Mouse (Mus musculus) neural tube, embryonic 15.5 days (tissue): ENCODE measurements around the gene Gpc3. TPM values are rescaled to one million over a fixed set of nuclear protein-coding genes. Genes with fewer than 3 reads are reported as not detected.

Experiments used
- ATAC-seq: fragments of 200-750 bp; cut with Nextera tagmentation; 2 replicates; pipeline ENCODE4 v1.8.0; 2017; ENCODE audit warnings: mild to moderate bottlenecking, moderate TSS enrichment, moderate library complexity; ENCODE audit not compliant: low FRiP score
- H3K27ac ChIP-seq: fragments of 300-500 bp; sonication (generic); replicated peaks from 2 replicates; pipeline ENCODE4 v1.5.1; 2015; ENCODE audit warnings: mild to moderate bottlenecking, inconsistent platforms
- H3K27me3 ChIP-seq: fragments of 300-500 bp; sonication (generic); replicated peaks from 2 replicates; pipeline ENCODE4 v1.6.1; 2015; ENCODE audit warnings: inconsistent platforms
- H3K36me3 ChIP-seq: fragments of 300-500 bp; sonication (generic); 2 replicates; pipeline ENCODE4 v1.6.1; 2015; ENCODE audit warnings: inconsistent platforms
- H3K4me1 ChIP-seq: fragments of 300-500 bp; sonication (generic); 2 replicates; pipeline ENCODE4 v1.6.1; 2015; ENCODE audit warnings: inconsistent platforms
- H3K4me2 ChIP-seq: fragments of 300-500 bp; sonication (generic); 2 replicates; pipeline ENCODE4 v1.6.1; 2015; ENCODE audit warnings: inconsistent platforms, mild to moderate bottlenecking, moderate library complexity
- H3K4me3 ChIP-seq: fragments of 300-500 bp; sonication (generic); replicated peaks from 2 replicates; pipeline ENCODE4 v1.5.1; 2015; ENCODE audit warnings: mild to moderate bottlenecking, inconsistent platforms
- H3K9ac ChIP-seq: fragments of 300-500 bp; sonication (generic); replicated peaks from 2 replicates; pipeline ENCODE4 v1.6.1; 2015; ENCODE audit warnings: mild to moderate bottlenecking, inconsistent platforms
- H3K9me3 ChIP-seq: fragments of 300-500 bp; sonication (generic); replicated peaks from 2 replicates; pipeline ENCODE4 v1.6.1; 2016; ENCODE audit warnings: inconsistent platforms
- WGBS: fragments of 180-500 bp; shearing (Covaris S2); methylation state at CpG from one replicate; pipeline ENCODE4 v1.1.7; 2015; ENCODE audit warnings: mixed read lengths; 5-methylcytosine and 5-hydroxymethylcytosine counted together
- polyA plus RNA-seq: library from polyadenylated mRNA; unstranded; fragments of >200 nt; fragmentation: Nextera tagmentation; extraction: Ambion mirVana; gene quantifications from 2 replicates; pipeline ENCODE4 v1.2.1, GENCODE M21; 2015

The Gpc3 gene
- polyA plus RNA-seq, 1 experiment from 2014 or later: 86.6 TPM

DNA sequence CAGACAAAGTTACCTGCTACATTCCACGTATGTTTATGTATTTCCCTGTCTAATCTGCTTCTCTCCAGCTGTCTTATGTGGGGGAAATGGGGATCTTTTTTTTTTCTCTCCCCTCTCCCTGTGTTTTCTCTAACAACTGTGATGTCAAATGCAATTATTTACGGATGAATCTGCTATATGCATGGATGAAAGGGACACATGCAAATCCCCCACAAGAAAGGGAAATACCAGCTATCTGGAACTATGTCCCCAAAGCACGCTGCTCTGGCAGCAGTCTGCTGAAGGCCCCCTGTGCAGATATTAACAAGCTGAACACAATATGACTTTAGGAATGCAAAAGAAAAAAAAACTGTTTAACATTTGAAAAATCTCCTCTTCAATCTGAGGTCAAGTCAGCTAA, 273.5 kb downstream of the Gpc3 start:
- no peak for ATAC-seq
- WGBS: 54% methylated on average over 3 of the region's 3 CpGs
- no peak overlapping the region for H3K9ac ChIP-seq
- H3K27ac ChIP-seq: no peak overlapping the region
- H3K36me3 ChIP-seq: no peaks in the 10 kb centered on the region
- H3K4me2 ChIP-seq: no peak overlapping the region
- no peaks in the 10 kb centered on the region for H3K4me1 ChIP-seq
- H3K27me3 ChIP-seq: no peaks in the 10 kb centered on the region
- H3K9me3 ChIP-seq: no peaks in the 10 kb centered on the region
- H3K4me3 ChIP-seq: no peak overlapping the region

DNA sequence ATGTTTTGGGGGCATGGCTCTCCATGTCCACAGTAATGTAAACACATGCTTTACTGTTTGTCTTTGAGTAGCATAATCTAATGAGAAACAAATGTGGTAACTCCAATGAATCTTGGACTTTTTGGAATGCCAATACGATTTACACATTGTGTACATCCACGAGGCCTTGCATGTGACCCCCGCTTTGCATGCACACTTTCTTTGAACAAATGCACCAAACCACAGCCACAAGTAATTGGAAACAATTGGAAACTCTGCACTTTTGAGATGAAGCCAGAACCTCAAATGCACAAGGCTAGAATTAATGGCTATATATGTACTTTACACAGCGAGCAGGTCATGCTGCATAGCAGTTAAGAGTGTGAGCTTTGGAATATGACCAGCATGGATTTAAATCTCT, 292.0 kb downstream of the Gpc3 start:
- no peaks in the 10 kb centered on the region for H3K36me3 ChIP-seq
- H3K4me1 ChIP-seq: no peaks in the 10 kb centered on the region
- no peak overlapping the region for H3K4me2 ChIP-seq
- H3K9ac ChIP-seq: no peak overlapping the region
- H3K27me3 ChIP-seq: no peaks in the 10 kb centered on the region
- H3K27ac ChIP-seq: no peak overlapping the region
- no peak overlapping the region for H3K4me3 ChIP-seq
- H3K9me3 ChIP-seq: no peaks in the 10 kb centered on the region
- ATAC-seq: no peak
- WGBS: 89% methylated on average over 4 of the region's 4 CpGs

DNA sequence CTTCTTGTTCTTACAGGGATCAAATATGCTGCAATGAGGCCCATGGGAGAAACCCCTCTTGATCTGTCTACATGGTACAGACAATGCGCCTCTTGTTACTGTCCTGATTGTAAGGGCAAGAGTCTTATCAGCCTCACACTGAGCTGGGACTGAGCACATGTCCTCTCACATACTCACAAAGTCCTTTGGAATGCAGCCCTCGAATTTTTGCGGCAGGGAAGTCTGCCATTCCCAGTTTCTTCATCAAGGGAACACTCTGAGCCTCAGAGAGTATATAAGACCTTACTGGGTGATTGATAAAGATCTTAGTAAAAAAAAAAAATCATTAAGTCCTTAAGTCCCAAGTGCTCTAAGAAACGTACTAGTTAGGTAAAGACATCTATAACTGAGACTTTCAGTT, 293.1 kb downstream of the Gpc3 start:
- Histone ChIP-seq H3K4me2 (no peak overlapping the region), H3K36me3 (no peaks in the 10 kb centered on the region), H3K27ac (no peak overlapping the region), H3K9ac (no peak overlapping the region), H3K9me3 (no peaks in the 10 kb centered on the region), H3K27me3 (no peaks in the 10 kb centered on the region), H3K4me1 (no peaks in the 10 kb centered on the region), H3K4me3 (no peak overlapping the region)
- 83% methylated on average over 4 of the region's 4 CpGs for WGBS
- ATAC-seq: no peak

DNA sequence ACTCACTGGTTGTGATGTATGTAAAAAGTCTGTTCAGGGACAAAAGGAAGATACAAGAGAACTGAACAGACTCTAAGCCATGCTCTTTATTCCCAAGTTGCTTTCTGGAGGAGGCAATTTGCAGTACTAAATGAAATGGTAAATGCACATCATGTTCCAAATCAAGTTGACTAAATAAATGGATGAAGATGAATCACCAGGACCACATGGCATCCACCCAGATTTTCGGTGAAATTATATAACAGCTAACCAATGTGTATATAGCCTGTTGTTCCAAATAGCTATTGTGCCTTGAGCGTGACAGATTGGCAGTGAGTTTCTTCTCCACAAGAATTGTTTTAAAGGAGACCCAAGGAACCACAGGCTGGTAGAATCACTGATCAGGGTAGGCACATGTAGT, 302.8 kb downstream of the Gpc3 start:
- ATAC-seq: no peak
- Histone ChIP-seq H3K36me3 (no peaks in the 10 kb centered on the region), H3K4me2 (no peak overlapping the region), H3K4me3 (no peak overlapping the region), H3K9me3 (no peaks in the 10 kb centered on the region), H3K27ac (no peak overlapping the region), H3K27me3 (no peaks in the 10 kb centered on the region), H3K4me1 (no peaks in the 10 kb centered on the region), H3K9ac (no peak overlapping the region)
- 81% methylated on average over 2 of the region's 2 CpGs for WGBS

DNA sequence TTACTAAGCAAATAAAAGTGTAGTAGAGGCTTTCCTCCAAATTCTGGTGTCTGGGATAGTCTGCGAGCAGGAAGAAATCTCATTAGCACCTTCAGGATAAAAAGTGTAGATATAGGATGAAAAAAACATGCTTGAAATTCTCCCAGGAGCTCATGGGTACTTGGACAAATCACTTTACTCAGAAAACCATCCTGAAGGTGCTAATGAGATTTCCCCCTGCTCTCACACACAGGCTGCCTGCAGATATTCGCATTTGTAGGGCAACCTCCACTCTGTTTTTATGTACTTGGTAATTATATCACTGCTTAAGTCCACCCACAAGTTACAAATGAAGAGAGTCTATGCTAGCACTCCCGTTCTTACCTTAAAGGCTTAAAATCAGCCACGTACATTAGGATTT, 308.5 kb downstream of the Gpc3 start:
- no peak overlapping the region for H3K4me2 ChIP-seq
- H3K27ac ChIP-seq: no peak overlapping the region
- 82% methylated on average over 4 of the region's 4 CpGs for WGBS
- no peak for ATAC-seq
- no peak overlapping the region for H3K4me3 ChIP-seq
- H3K4me1 ChIP-seq: no peaks in the 10 kb centered on the region
- no peaks in the 10 kb centered on the region for H3K9me3 ChIP-seq
- H3K36me3 ChIP-seq: no peaks in the 10 kb centered on the region
- H3K9ac ChIP-seq: no peak overlapping the region
- no peaks in the 10 kb centered on the region for H3K27me3 ChIP-seq

DNA sequence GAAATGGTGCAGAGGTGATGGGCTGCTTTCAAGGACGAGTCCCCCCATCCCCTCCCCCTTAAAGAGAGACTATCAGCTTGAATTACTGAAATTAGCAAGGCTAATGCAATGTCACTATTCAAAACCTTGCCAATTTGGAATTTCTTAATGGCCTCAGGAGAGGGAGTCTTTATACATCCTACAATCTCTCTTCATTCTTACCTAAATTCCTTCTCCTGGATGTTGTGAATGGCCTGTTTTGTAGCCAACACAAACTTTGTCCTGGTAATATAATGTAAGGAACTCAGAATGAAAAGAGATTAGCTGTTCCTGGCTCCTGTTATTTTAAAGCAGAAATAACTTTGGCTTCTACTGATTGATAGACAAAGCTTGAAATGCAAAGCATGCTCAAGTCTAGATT, 325.0 kb downstream of the Gpc3 start:
- H3K4me1 ChIP-seq: no peaks in the 10 kb centered on the region
- WGBS: 11% methylated on average over 1 of the region's 1 CpGs
- H3K9me3 ChIP-seq: no peaks in the 10 kb centered on the region
- H3K27ac ChIP-seq: no peak overlapping the region
- no peak overlapping the region for H3K4me3 ChIP-seq
- no peak for ATAC-seq
- H3K27me3 ChIP-seq: no peaks in the 10 kb centered on the region
- no peak overlapping the region for H3K4me2 ChIP-seq
- H3K36me3 ChIP-seq: no peaks in the 10 kb centered on the region
- H3K9ac ChIP-seq: no peak overlapping the region

DNA sequence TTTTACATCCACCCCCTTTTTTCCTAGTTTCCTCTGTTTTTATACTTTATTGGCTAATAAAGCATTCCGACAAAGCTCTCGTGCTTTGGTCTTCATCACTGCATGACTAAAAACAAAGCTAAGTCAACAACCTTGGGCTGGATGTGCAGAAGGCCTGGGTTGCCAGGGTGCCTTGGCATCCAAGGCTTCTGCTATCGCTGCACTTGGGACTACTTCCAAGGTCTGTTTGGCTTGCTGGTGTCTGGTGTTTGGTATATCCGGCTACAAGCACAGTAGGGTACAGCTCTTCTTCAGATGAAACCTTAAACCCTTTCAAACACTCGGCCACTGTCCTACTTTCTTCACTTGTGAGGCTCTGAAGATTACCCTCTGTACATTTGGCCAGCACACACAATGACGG, 325.8 kb downstream of the Gpc3 start:
- Histone ChIP-seq H3K27ac (no peak overlapping the region), H3K4me2 (no peak overlapping the region), H3K4me3 (no peak overlapping the region), H3K4me1 (no peaks in the 10 kb centered on the region), H3K36me3 (no peaks in the 10 kb centered on the region), H3K9ac (no peak overlapping the region), H3K27me3 (no peaks in the 10 kb centered on the region), H3K9me3 (no peaks in the 10 kb centered on the region)
- WGBS: 71% methylated on average over 6 of the region's 6 CpGs
- no peak for ATAC-seq

DNA sequence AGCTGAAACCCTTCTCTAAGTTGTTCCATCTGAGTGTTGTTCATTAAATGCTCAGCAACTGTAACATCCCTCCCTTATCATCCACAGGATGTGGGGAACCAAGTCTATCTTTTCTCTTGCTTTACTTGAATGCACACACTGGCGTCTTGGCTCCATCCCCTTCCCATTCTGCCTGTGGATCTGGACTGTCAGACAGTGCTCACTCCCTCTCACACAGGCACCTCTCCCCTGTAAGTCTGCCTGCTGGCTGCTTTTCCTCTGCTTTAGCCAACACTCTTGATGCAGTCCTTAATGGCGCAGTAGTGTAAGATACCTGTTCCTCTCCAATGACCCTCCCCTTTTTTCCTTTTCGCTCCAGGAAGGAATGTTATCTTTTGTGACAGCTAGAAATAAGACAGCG, 331.7 kb downstream of the Gpc3 start:
- Histone ChIP-seq H3K4me3 (no peak overlapping the region), H3K27me3 (no peaks in the 10 kb centered on the region), H3K36me3 (no peaks in the 10 kb centered on the region), H3K27ac (no peak overlapping the region), H3K9ac (no peak overlapping the region), H3K9me3 (no peaks in the 10 kb centered on the region), H3K4me1 (no peaks in the 10 kb centered on the region), H3K4me2 (no peak overlapping the region)
- no peak for ATAC-seq
- WGBS: 82% methylated on average over 4 of the region's 4 CpGs

DNA sequence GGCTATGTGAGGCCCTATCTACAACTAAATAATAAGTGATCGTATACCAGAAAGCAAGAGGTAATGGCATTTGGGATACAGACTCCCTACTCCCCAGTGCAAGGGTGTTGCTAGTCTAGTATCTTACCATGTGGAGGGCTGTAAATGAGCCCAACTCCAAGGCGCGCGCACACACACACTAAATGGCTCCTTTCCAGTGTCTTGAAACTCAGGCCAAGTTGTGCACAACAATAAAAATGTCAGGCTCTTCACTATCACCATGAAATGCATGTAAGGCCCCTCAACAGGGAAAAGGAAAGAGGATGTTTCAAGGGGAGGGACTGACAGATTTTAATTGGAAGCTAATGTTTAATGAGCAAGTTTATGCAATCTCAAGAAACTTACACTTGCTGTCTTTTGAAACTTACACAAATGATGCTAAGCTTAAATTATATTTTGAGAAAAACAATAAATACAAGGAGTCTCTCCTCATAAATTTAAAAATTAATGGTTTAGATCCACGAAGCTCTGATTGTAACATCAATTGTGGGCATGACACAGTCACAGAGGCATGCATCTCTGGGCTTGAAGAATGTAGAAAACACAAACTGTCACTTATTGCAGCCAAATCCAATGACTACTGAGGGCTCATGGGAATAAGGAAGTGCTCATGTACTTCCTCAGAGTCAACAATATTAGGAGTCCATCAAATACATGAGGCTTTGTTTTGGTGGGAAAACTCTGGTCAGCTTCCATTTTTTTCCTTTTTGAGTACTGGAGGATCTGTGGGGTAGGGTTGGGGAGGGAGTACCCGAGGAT, 332.4 kb downstream of the Gpc3 start:
- H3K27me3 ChIP-seq: no peaks in the 10 kb centered on the region
- no peak overlapping the region for H3K4me2 ChIP-seq
- no peaks in the 10 kb centered on the region for H3K9me3 ChIP-seq
- no peaks in the 10 kb centered on the region for H3K4me1 ChIP-seq
- WGBS: 74% methylated on average over 6 of the region's 6 CpGs
- H3K36me3 ChIP-seq: no peaks in the 10 kb centered on the region
- no peak for ATAC-seq
- no peak overlapping the region for H3K4me3 ChIP-seq
- no peak overlapping the region for H3K9ac ChIP-seq
- H3K27ac ChIP-seq: no peak overlapping the region

DNA sequence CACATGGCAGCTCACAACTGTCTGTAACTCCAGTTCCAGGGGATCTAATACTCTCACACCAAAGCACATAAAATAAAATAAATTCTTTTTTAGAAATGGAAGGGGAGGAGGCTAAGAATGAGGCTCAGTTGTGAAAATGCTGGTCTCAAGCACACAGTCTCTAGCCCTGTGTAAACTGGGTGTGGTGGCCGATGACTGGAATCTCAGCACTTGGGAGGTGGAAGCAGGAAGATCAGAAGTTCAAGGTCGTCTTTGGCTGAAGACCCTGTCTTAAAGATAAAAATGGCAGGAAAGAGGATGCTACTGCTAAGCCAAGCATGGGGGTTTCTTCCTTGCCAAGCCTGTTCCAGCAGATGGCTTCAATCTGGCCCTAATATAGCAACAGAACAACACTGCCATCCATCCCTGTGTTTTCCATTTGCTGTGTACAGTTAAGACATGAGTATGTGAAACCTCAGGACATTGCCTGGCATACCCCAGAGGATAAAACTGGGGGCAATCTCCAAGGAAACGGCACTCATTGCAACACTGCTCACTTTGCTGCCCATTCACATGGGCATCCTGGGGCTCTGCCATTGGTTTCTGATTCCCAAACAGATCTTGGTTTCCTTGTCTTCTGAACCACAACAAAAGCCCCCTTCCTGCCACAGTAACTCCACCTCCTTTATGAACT, 334.9 kb downstream of the Gpc3 start:
- Histone ChIP-seq H3K9ac (no peak overlapping the region), H3K4me2 (no peak overlapping the region), H3K4me1 (no peaks in the 10 kb centered on the region), H3K27me3 (no peaks in the 10 kb centered on the region), H3K9me3 (no peaks in the 10 kb centered on the region), H3K36me3 (no peaks in the 10 kb centered on the region), H3K27ac (no peak overlapping the region), H3K4me3 (no peak overlapping the region)
- ATAC-seq: no peak
- 84% methylated on average over 3 of the region's 3 CpGs for WGBS

DNA sequence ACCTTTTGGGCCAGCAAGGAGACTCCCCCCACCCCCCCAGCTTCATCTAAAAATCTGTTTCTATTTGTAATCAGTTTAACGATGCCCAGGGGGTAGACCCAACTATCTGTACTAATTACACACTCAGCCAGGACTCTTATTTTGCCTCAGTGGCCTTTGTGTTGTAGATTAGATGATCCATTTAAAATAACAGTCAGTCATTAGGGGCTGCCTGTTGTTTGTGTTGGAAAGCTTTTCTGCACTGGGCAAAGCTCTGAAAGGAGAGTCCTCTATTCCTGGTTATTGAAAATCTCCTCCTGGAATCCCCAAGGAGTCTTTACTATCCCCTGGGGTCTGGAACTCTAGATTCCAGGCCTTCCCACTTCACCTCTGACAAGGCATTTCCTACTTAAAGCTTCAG, 336.2 kb downstream of the Gpc3 start:
- no peak overlapping the region for H3K9ac ChIP-seq
- no peak for ATAC-seq
- no peak overlapping the region for H3K4me3 ChIP-seq
- no peak overlapping the region for H3K4me2 ChIP-seq
- WGBS: 33% methylated on average over 1 of the region's 1 CpGs
- H3K27me3 ChIP-seq: no peaks in the 10 kb centered on the region
- H3K9me3 ChIP-seq: no peaks in the 10 kb centered on the region
- no peaks in the 10 kb centered on the region for H3K36me3 ChIP-seq
- H3K27ac ChIP-seq: no peak overlapping the region
- H3K4me1 ChIP-seq: no peaks in the 10 kb centered on the region

DNA sequence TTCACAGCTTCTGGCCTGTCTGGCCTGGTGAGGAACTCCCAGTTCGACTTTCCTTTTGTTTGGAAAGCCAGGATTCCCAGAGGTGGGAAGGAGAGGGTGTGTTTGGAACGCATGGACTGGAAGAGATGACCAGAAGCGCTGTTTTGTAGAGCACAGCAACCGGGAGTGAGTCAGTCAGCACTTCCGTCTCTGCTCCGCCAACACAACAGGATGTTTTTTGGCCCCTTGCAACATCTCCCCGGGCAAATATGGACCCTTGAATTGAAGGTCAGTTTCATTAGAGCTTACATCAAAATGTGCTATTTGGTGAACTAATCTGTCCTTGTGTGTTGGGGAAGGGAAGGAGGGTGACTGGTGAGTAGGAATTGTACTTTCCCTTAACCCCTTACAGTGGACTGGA, 340.7 kb downstream of the Gpc3 start:
- H3K4me1 ChIP-seq: no peaks in the 10 kb centered on the region
- H3K4me2 ChIP-seq: no peak overlapping the region
- no peaks in the 10 kb centered on the region for H3K9me3 ChIP-seq
- H3K36me3 ChIP-seq: no peaks in the 10 kb centered on the region
- ATAC-seq: no peak
- H3K4me3 ChIP-seq: no peak overlapping the region
- H3K9ac ChIP-seq: no peak overlapping the region
- WGBS: 83% methylated on average over 7 of the region's 7 CpGs
- H3K27me3 ChIP-seq: no peaks in the 10 kb centered on the region
- H3K27ac ChIP-seq: no peak overlapping the region
